Mouse (Mus musculus): Measurements from ENCODE around the gene Plcg2. TPM values are rescaled to one million over a fixed set of nuclear protein-coding genes. Genes with fewer than 3 reads are reported as not detected.

Gene Plcg2
- total and polyA plus RNA-seq, 2 experiments from 2014 or later = 1.5 to 2.4 TPM

- H3K4me2 ChIP-seq (ENCODE audit: low read depth, low read length, poor library complexity, severe bottlenecking) = no peak overlapping the region
- H3K27me3 ChIP-seq (ENCODE audit: insufficient read depth, low read length) = no peaks in the 10 kb centered on the region
- H3K4me3 ChIP-seq (ENCODE audit: low read depth, low read length) = no peak overlapping the region
- no peaks in the 10 kb centered on the region for H3K36me3 ChIP-seq (ENCODE audit: insufficient read depth, low read length)
- H3K9ac ChIP-seq (replicated peaks; ENCODE audit: low read length, poor library complexity, severe bottlenecking) = no peak overlapping the region
- no peak overlapping the region for H3K27ac ChIP-seq (ENCODE audit: low read depth, low read length)
- no peak for ATAC-seq (ENCODE audit: low FRiP score)
- H3K4me1 ChIP-seq (ENCODE audit: insufficient read depth, low read length) = no peaks in the 10 kb centered on the region
- H3K9me3 ChIP-seq (ENCODE audit: low read length) = no peaks in the 10 kb centered on the region
- DNase-seq (ENCODE audit: low spot score) = no peak
- no peak for TF ChIP-seq CTCF (IDR thresholded peaks at IDR 0.05)
- WGBS = 85% methylated on average over 3 of the region's 3 CpGs
Measured at GRCm38 (mm10) chr8:117672558-117672957, 174.5 kb downstream of the Plcg2 start.

GRCm38 (mm10) chr8:117673430-117673830 lies 175.3 kb downstream of the Plcg2 start, which contains the start of gene Sdr42e1:
Gene Sdr42e1, minus strand, starts transcription at chr8:117673689.
- Histone ChIP-seq H3K4me1 (ENCODE audit: insufficient read depth, low read length) (no peaks in the 10 kb centered on the region), H3K27me3 (ENCODE audit: insufficient read depth, low read length) (no peaks in the 10 kb centered on the region), H3K4me2 (ENCODE audit: low read depth, low read length, poor library complexity, severe bottlenecking) (peak within 1 kb of the TSS; percentile 68), H3K9ac (replicated peaks; ENCODE audit: low read length, poor library complexity, severe bottlenecking) (peak within 1 kb of the TSS; percentile 60), H3K36me3 (ENCODE audit: insufficient read depth, low read length) (no peaks in the 10 kb centered on the region), H3K4me3 (ENCODE audit: low read depth, low read length) (peak within 1 kb of the TSS; percentile 44), H3K27ac (ENCODE audit: low read depth, low read length) (no peak within 1 kb of the TSS), H3K9me3 (ENCODE audit: low read length) (no peaks in the 10 kb centered on the region)
- 15% methylated on average over 17 of the region's 17 CpGs for WGBS
- TF ChIP-seq CTCF (IDR thresholded peaks at IDR 0.05) = no peak
- peak; percentile 62 for DNase-seq (ENCODE audit: low spot score)
- no peak for ATAC-seq (ENCODE audit: low FRiP score)

- WGBS = 79% methylated on average over 5 of the region's 5 CpGs
- no peak for DNase-seq (ENCODE audit: low spot score)
- TF ChIP-seq CTCF (IDR thresholded peaks at IDR 0.05) = no peak
- no peak overlapping the region for H3K27ac ChIP-seq (ENCODE audit: low read depth, low read length)
- H3K9ac ChIP-seq (replicated peaks; ENCODE audit: low read length, poor library complexity, severe bottlenecking) = no peak overlapping the region
- no peaks in the 10 kb centered on the region for H3K36me3 ChIP-seq (ENCODE audit: insufficient read depth, low read length)
- H3K4me1 ChIP-seq (ENCODE audit: insufficient read depth, low read length) = no peaks in the 10 kb centered on the region
- H3K4me3 ChIP-seq (ENCODE audit: low read depth, low read length) = no peak overlapping the region
- no peaks in the 10 kb centered on the region for H3K9me3 ChIP-seq (ENCODE audit: low read length)
- ATAC-seq (ENCODE audit: low FRiP score) = no peak
- no peak overlapping the region for H3K4me2 ChIP-seq (ENCODE audit: low read depth, low read length, poor library complexity, severe bottlenecking)
- H3K27me3 ChIP-seq (ENCODE audit: insufficient read depth, low read length) = no peaks in the 10 kb centered on the region
Measured at GRCm38 (mm10) chr8:117675171-117675570, 177.1 kb downstream of the Plcg2 start.

GRCm38 (mm10) chr8:117676460-117676859 lies 178.4 kb downstream of the Plcg2 start:
- Histone ChIP-seq H3K9me3 (ENCODE audit: low read length) (no peaks in the 10 kb centered on the region), H3K9ac (replicated peaks; ENCODE audit: low read length, poor library complexity, severe bottlenecking) (no peak overlapping the region), H3K4me1 (ENCODE audit: insufficient read depth, low read length) (no peaks in the 10 kb centered on the region), H3K4me2 (ENCODE audit: low read depth, low read length, poor library complexity, severe bottlenecking) (no peak overlapping the region), H3K27ac (ENCODE audit: low read depth, low read length) (no peak overlapping the region), H3K36me3 (ENCODE audit: insufficient read depth, low read length) (no peaks in the 10 kb centered on the region), H3K27me3 (ENCODE audit: insufficient read depth, low read length) (no peaks in the 10 kb centered on the region), H3K4me3 (ENCODE audit: low read depth, low read length) (no peak overlapping the region)
- ATAC-seq (ENCODE audit: low FRiP score) (no peak), DNase-seq (ENCODE audit: low spot score) (no peak)
- 75% methylated on average over 9 of the region's 9 CpGs for WGBS
- TF ChIP-seq CTCF (IDR thresholded peaks at IDR 0.05) = no peak

GRCm38 (mm10) chr8:117677011-117677410 lies 178.9 kb downstream of the Plcg2 start:
- ATAC-seq (ENCODE audit: low FRiP score) (no peak), DNase-seq (ENCODE audit: low spot score) (no peak)
- 86% methylated on average over 8 of the region's 8 CpGs for WGBS
- no peaks in the 10 kb centered on the region for H3K4me1 ChIP-seq (ENCODE audit: insufficient read depth, low read length)
- no peak overlapping the region for H3K4me3 ChIP-seq (ENCODE audit: low read depth, low read length)
- no peak for TF ChIP-seq CTCF (IDR thresholded peaks at IDR 0.05)
- H3K36me3 ChIP-seq (ENCODE audit: insufficient read depth, low read length) = no peaks in the 10 kb centered on the region
- H3K27me3 ChIP-seq (ENCODE audit: insufficient read depth, low read length) = no peaks in the 10 kb centered on the region
- H3K9ac ChIP-seq (replicated peaks; ENCODE audit: low read length, poor library complexity, severe bottlenecking) = no peak overlapping the region
- H3K27ac ChIP-seq (ENCODE audit: low read depth, low read length) = no peak overlapping the region
- no peak overlapping the region for H3K4me2 ChIP-seq (ENCODE audit: low read depth, low read length, poor library complexity, severe bottlenecking)
- no peaks in the 10 kb centered on the region for H3K9me3 ChIP-seq (ENCODE audit: low read length)

- ATAC-seq (ENCODE audit: low FRiP score) = no peak
- Histone ChIP-seq H3K27me3 (ENCODE audit: insufficient read depth, low read length) (no peaks in the 10 kb centered on the region), H3K27ac (ENCODE audit: low read depth, low read length) (no peak overlapping the region), H3K9me3 (ENCODE audit: low read length) (no peaks in the 10 kb centered on the region), H3K36me3 (ENCODE audit: insufficient read depth, low read length) (no peaks in the 10 kb centered on the region), H3K4me3 (ENCODE audit: low read depth, low read length) (no peak overlapping the region), H3K4me1 (ENCODE audit: insufficient read depth, low read length) (no peaks in the 10 kb centered on the region), H3K4me2 (ENCODE audit: low read depth, low read length, poor library complexity, severe bottlenecking) (no peak overlapping the region), H3K9ac (replicated peaks; ENCODE audit: low read length, poor library complexity, severe bottlenecking) (no peak overlapping the region)
- no peak for DNase-seq (ENCODE audit: low spot score)
- 84% methylated on average over 4 of the region's 4 CpGs for WGBS
- no peak for TF ChIP-seq CTCF (IDR thresholded peaks at IDR 0.05)
Measured at GRCm38 (mm10) chr8:117678650-117679049, 180.6 kb downstream of the Plcg2 start.
